Mouse (Mus musculus) forebrain, embryonic 11.5 days (tissue): ENCODE measurements at regions not wholly inside any gene's neighbourhood (a gene's known extent, or its start where the extent isn't known, plus 50 kb on each side); places are given as distances from the start of the nearest gene placed in this dataset.

Experiments used
- ATAC-seq: fragments of 200-750 bp; cut with Nextera tagmentation; replicated peaks from 2 replicates; pipeline ENCODE4 v1.8.0; 2017; ENCODE audit warnings: moderate TSS enrichment; ENCODE audit not compliant: low FRiP score
- DNase-seq: peaks from one replicate; pipeline ENCODE4 v3.0.0-alpha.2; 2017; ENCODE audit warnings: low spot score
- H3K27ac ChIP-seq: fragments of 300-500 bp; sonication (generic); 2 replicates; pipeline ENCODE4 v1.5.1; 2014; ENCODE audit warnings: low read depth, low read length
- H3K27me3 ChIP-seq: fragments of 300-500 bp; sonication (generic); 2 replicates; pipeline ENCODE4 v1.6.1; 2014; ENCODE audit warnings: mild to moderate bottlenecking, low read length, mixed read lengths; ENCODE audit not compliant: control insufficient read depth, insufficient read depth
- H3K36me3 ChIP-seq: fragments of 300-500 bp; sonication (generic); 2 replicates; pipeline ENCODE4 v1.6.1; 2014; ENCODE audit warnings: mild to moderate bottlenecking, low read length, moderate library complexity, mixed read lengths; ENCODE audit not compliant: control insufficient read depth, insufficient read depth
- H3K4me1 ChIP-seq: fragments of 300-500 bp; sonication (generic); replicated peaks from 2 replicates; pipeline ENCODE4 v1.6.1; 2014; ENCODE audit warnings: low read length, mixed read lengths; ENCODE audit not compliant: control insufficient read depth, insufficient read depth
- H3K4me2 ChIP-seq: fragments of 300-500 bp; sonication (generic); 2 replicates; pipeline ENCODE4 v1.6.1; 2014; ENCODE audit warnings: low read depth, mild to moderate bottlenecking, low read length, moderate library complexity, mixed read lengths; ENCODE audit not compliant: severe bottlenecking
- H3K4me3 ChIP-seq: fragments of 300-500 bp; sonication (generic); 2 replicates; pipeline ENCODE4 v1.5.1; 2014; ENCODE audit warnings: low read depth, low read length
- H3K9ac ChIP-seq: fragments of 300-500 bp; sonication (generic); 2 replicates; pipeline ENCODE4 v1.6.1; 2014; ENCODE audit warnings: low read length
- H3K9me3 ChIP-seq: fragments of 300-500 bp; sonication (generic); 2 replicates; pipeline ENCODE4 v1.6.1; 2016; ENCODE audit warnings: low read length, mixed read lengths; ENCODE audit not compliant: control insufficient read depth
- WGBS: fragments of 180-500 bp; shearing (Covaris S2); extraction: QIAGEN DNeasy Blood & Tissue Kit; methylation state at CpG from one replicate; pipeline ENCODE4 v1.1.7; 2014; 5-methylcytosine and 5-hydroxymethylcytosine counted together

DNA sequence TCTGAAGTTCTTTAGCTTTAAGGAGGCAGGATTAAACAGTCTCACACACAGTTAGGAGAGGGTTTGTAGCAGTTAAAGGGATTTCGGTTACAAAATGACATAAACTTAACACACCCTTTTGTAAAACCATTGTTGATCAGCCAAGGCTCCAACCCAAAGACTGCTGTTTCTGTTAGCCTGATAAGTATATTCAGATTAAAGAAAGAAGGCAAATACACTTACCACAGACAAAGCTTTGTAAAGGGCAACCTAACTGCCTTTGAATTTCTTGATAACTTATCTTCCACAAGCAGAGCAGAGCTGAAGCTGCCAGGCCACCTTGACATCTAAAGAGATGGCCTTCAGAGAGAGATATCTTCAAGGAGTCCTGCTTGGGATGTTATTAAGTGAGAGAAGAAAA lies 229.9 kb upstream of the Trib2 start:
- Histone ChIP-seq H3K9me3 (no peaks in the 10 kb centered on the region), H3K27me3 (no peaks in the 10 kb centered on the region), H3K4me2 (no peak overlapping the region), H3K4me1 (no peaks in the 10 kb centered on the region), H3K27ac (no peak overlapping the region), H3K4me3 (no peak overlapping the region), H3K36me3 (no peaks in the 10 kb centered on the region), H3K9ac (no peak overlapping the region)
- WGBS, result 83% methylated on average over 1 of the region's 1 CpGs
- ATAC-seq (no peak), DNase-seq (no peak)

GRCm38 (mm10) chr12:16045791-16046494 lies 229.2 kb upstream of the Trib2 start:
- H3K4me1 ChIP-seq, result no peaks in the 10 kb centered on the region
- H3K4me3 ChIP-seq, result no peak overlapping the region
- DNase-seq (no peak), ATAC-seq (no peak; the same call in 1 of the 2 replicates)
- H3K9me3 ChIP-seq, result no peaks in the 10 kb centered on the region
- no peaks in the 10 kb centered on the region for H3K27me3 ChIP-seq
- H3K4me2 ChIP-seq, result no peak overlapping the region
- no peak overlapping the region for H3K27ac ChIP-seq
- H3K9ac ChIP-seq, result no peak overlapping the region
- WGBS, result 64% methylated on average over 5 of the region's 5 CpGs
- H3K36me3 ChIP-seq, result no peaks in the 10 kb centered on the region

GRCm38 (mm10) chr12:16043466-16044214 lies 226.9 kb upstream of the Trib2 start:
- Histone ChIP-seq H3K36me3 (no peaks in the 10 kb centered on the region), H3K4me3 (no peak overlapping the region), H3K27ac (no peak overlapping the region), H3K4me1 (no peaks in the 10 kb centered on the region), H3K4me2 (no peak overlapping the region), H3K27me3 (no peaks in the 10 kb centered on the region), H3K9me3 (no peaks in the 10 kb centered on the region), H3K9ac (no peak overlapping the region)
- DNase-seq (no peak), ATAC-seq (no peak)
- 91% methylated on average over 8 of the region's 8 CpGs for WGBS

GRCm38 (mm10) chr12:16042362-16042761 lies 225.6 kb upstream of the Trib2 start:
- ATAC-seq (no peak), DNase-seq (no peak)
- no peak overlapping the region for H3K9ac ChIP-seq
- H3K4me2 ChIP-seq, result no peak overlapping the region
- H3K9me3 ChIP-seq, result no peaks in the 10 kb centered on the region
- no peaks in the 10 kb centered on the region for H3K4me1 ChIP-seq
- no peak overlapping the region for H3K27ac ChIP-seq
- H3K36me3 ChIP-seq, result no peaks in the 10 kb centered on the region
- no peak overlapping the region for H3K4me3 ChIP-seq
- H3K27me3 ChIP-seq, result no peaks in the 10 kb centered on the region
- WGBS, result 96% methylated on average over 1 of the region's 1 CpGs

DNA sequence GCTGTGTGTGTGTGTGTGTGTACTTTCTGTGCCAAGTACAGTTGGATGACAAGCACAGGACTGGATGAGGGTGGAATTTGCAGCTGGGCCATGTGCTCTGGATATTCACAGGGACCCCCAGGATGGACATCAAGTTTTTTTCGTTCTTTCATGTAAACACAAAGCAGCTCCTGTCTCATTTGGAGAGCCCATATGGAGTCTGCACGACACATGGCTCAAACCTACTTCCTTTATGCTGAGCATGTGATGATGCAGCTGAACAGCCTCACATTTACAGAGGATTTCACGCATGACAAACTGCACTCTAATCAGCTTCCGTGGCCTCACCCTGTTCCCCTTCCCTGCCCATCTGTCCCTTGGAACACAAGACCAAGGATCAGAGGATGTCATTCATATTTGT lies 224.4 kb upstream of the Trib2 start:
- Histone ChIP-seq H3K36me3 (no peaks in the 10 kb centered on the region), H3K4me2 (no peak overlapping the region), H3K4me1 (no peaks in the 10 kb centered on the region), H3K4me3 (no peak overlapping the region), H3K27me3 (no peaks in the 10 kb centered on the region), H3K27ac (no peak overlapping the region), H3K9ac (no peak overlapping the region), H3K9me3 (no peaks in the 10 kb centered on the region)
- peak; percentile 36; the same call in 1 of the 2 replicates for ATAC-seq
- WGBS, result 47% methylated on average over 4 of the region's 4 CpGs
- DNase-seq, result no peak

DNA sequence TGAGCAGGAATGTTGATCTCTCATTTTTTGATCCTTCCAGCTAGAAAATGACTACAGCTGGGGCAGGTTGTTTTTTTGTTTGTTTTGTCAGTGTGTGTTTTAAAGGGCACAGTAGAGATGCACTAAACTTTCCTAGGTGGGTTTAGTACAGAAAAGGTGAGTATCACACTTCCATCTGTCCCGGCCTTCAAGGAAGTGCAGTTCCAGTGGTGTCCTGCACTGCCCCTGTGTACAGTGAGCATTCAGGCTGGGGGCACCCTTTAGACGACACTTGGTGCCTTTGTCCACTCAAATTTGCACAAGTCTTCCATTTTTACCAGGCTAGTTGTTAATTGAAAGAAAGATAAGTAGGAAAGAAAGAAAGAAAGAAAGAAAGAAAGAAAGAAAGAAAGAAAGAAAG lies 218.8 kb upstream of the Trib2 start:
- Histone ChIP-seq H3K36me3 (no peaks in the 10 kb centered on the region), H3K9me3 (no peaks in the 10 kb centered on the region), H3K27ac (no peak overlapping the region), H3K4me2 (no peak overlapping the region), H3K4me3 (no peak overlapping the region), H3K27me3 (no peaks in the 10 kb centered on the region), H3K4me1 (no peaks in the 10 kb centered on the region), H3K9ac (no peak overlapping the region)
- DNase-seq (no peak), ATAC-seq (no peak)
- WGBS, result 35% methylated on average over 2 of the region's 2 CpGs

DNA sequence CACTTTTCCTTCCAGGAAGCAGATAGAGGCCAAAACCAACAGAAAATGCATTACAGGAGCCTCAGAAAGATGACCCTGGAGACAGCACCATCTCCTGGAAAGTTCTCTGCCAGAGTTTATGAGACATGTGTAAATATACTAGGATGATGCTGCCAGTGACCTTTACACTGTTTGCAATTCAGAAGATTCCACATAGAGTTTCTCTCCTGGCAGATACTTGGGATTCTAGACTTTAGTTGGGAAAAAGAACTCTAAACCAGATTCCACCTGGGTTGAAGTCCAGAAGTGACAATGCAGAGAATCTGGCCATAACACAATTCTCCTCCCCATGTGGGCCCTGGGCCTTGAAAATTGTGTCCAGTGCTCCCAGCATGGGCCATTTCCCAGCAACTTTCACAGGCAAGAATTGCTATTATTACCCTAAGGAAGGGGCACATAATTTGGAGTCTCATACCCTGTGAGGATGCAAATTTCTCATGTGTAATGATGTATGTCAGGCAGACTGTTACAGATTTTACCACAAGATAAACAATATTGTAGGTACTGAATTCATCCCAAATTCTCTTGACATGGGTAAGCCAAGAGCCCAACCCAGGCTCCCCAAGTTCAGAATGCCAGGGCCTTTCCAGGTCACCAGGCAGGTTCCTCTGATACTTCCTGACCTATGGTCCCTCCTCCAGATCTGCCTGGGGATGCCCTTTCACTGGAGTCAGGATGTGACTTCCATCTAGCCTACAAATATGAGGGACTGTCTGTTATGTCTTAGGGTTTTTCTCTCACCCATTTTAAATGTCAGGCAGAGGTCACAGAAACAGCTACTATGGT lies 218.2 kb upstream of the Trib2 start:
- DNase-seq, result no peak
- no peaks in the 10 kb centered on the region for H3K36me3 ChIP-seq
- no peak for ATAC-seq
- no peak overlapping the region for H3K4me2 ChIP-seq
- H3K27me3 ChIP-seq, result no peaks in the 10 kb centered on the region
- H3K9ac ChIP-seq, result no peak overlapping the region
- no peaks in the 10 kb centered on the region for H3K9me3 ChIP-seq
- no peak overlapping the region for H3K27ac ChIP-seq
- no peaks in the 10 kb centered on the region for H3K4me1 ChIP-seq
- no peak overlapping the region for H3K4me3 ChIP-seq

DNA sequence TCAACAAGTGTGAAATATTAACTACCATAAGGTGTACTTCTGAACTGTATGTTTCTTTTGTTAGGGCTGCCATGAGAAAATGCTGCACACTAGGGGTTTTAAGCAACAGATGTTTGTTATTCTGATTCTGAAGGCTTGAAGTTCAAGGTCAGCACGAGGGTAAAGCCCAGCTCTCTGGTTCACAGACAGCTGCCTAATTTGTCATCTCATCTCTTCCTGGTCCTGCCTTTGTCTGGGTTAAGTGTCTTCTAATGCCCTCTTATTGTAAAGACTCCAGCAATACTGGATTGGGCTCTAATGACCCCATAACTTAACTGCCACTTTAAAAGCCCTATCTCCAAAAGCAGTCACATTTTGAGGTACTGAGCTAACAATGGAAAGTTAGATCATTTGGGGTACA lies 209.9 kb upstream of the Trib2 start:
- Histone ChIP-seq H3K9ac (no peak overlapping the region), H3K4me2 (no peak overlapping the region), H3K4me3 (no peak overlapping the region), H3K27me3 (no peaks in the 10 kb centered on the region), H3K4me1 (no peaks in the 10 kb centered on the region), H3K27ac (no peak overlapping the region), H3K36me3 (no peaks in the 10 kb centered on the region), H3K9me3 (no peaks in the 10 kb centered on the region)
- ATAC-seq (no peak), DNase-seq (no peak)
- 22% methylated on average over 1 of the region's 1 CpGs for WGBS
